Mouse (Mus musculus) fibroblast of lung, adult 2 months (primary cell): ENCODE data around the gene Scamp3.
"Not testable (repeated sequence)": the region's sequence is repeated elsewhere in the genome, so short reads cannot be mapped to it uniquely, and the experiment has no call there.

ENCODE experiments used
- DNase-seq: peaks from one replicate; pipeline ENCODE4 v3.0.0-alpha.2; 2011; ENCODE audit warnings: low read depth

Gene Scamp3

GRCm38 (mm10) chr3:89177242-89178106 is at the start of gene Scamp3:
Gene Scamp3, plus strand, starts transcription at chr3:89177473.
- peak; percentile 95 for DNase-seq

- DNase-seq = no peak
Observed at GRCm38 (mm10) chr3:89129908-89130307, 47.4 kb upstream of the Scamp3 start.

GRCm38 (mm10) chr3:89131816-89132215 is 45.5 kb upstream of the Scamp3 start:
- no peak for DNase-seq

GRCm38 (mm10) chr3:89132285-89133062 is 44.8 kb upstream of the Scamp3 start:
- DNase-seq = no peak

- no peak for DNase-seq
Observed at GRCm38 (mm10) chr3:89133063-89133450, 44.2 kb upstream of the Scamp3 start.

GRCm38 (mm10) chr3:89133752-89134151 is 43.5 kb upstream of the Scamp3 start:
- no peak for DNase-seq

GRCm38 (mm10) chr3:89135958-89136357 is 41.3 kb upstream of the Scamp3 start, which contains the start of gene Pklr:
Gene Pklr, plus strand, starts transcription at chr3:89136142.
- no peak for DNase-seq

GRCm38 (mm10) chr3:89136365-89136764 is 40.9 kb upstream of the Scamp3 start:
- no peak for DNase-seq

GRCm38 (mm10) chr3:89144821-89145220 is 32.5 kb upstream of the Scamp3 start:
- DNase-seq = no peak

GRCm38 (mm10) chr3:89145566-89145965 is 31.7 kb upstream of the Scamp3 start:
- DNase-seq = no peak

- DNase-seq = no peak
Observed at GRCm38 (mm10) chr3:89147101-89147978, 29.9 kb upstream of the Scamp3 start.

- no peak for DNase-seq
Observed at GRCm38 (mm10) chr3:89147979-89148311, 29.3 kb upstream of the Scamp3 start.

- no peak for DNase-seq
Observed at GRCm38 (mm10) chr3:89148567-89148966, 28.7 kb upstream of the Scamp3 start.

- DNase-seq = no peak
Observed at GRCm38 (mm10) chr3:89152084-89152835, 25.0 kb upstream of the Scamp3 start.

GRCm38 (mm10) chr3:89156951-89157350 is 20.3 kb upstream of the Scamp3 start:
- DNase-seq = no peak

- no peak for DNase-seq
Observed at GRCm38 (mm10) chr3:89158651-89159050, 18.6 kb upstream of the Scamp3 start.

- DNase-seq = no peak
Observed at GRCm38 (mm10) chr3:89159211-89159610, 18.1 kb upstream of the Scamp3 start.

- DNase-seq = no peak
Observed at GRCm38 (mm10) chr3:89159616-89160344, 17.5 kb upstream of the Scamp3 start, which contains the start of gene Hcn3. Gene Hcn3, minus strand, starts transcription at chr3:89160196.

GRCm38 (mm10) chr3:89161207-89161606 is 16.1 kb upstream of the Scamp3 start:
- DNase-seq = not testable (repeated sequence)

GRCm38 (mm10) chr3:89161786-89162185 is 15.5 kb upstream of the Scamp3 start:
- no peak for DNase-seq

GRCm38 (mm10) chr3:89163123-89163522 is 14.2 kb upstream of the Scamp3 start:
- peak; percentile 24 for DNase-seq
